Mouse (Mus musculus) cerebellum, adult 2 months (tissue): Measurements from ENCODE around the gene Nxnl1. TPM values are rescaled to one million over a fixed set of nuclear protein-coding genes. Genes with fewer than 3 reads are reported as not detected.
A peak's percentile ranks its signal among the peaks of the same experiment; 100 is the strongest.

Experiments used
- DNase-seq, 2 experiments: peaks; one replicate each; pipeline ENCODE4 v3.0.0; 2021
- H3K27ac ChIP-seq: fragments of 200-500 bp; 2 replicates; pipeline ENCODE4 v1.5.1; 2012; ENCODE audit warnings: low read length, control low read depth, inconsistent platforms; ENCODE audit not compliant: insufficient read depth
- H3K27me3 ChIP-seq: fragments of 200-500 bp; 2 replicates; pipeline ENCODE4 v1.6.1; 2012; ENCODE audit warnings: inconsistent platforms, mild to moderate bottlenecking, low read length, moderate library complexity; ENCODE audit not compliant: control insufficient read depth, insufficient read depth
- H3K4me1 ChIP-seq: fragments of 200-500 bp; 2 replicates; pipeline ENCODE4 v1.6.1; 2011; ENCODE audit warnings: low read length; ENCODE audit not compliant: control insufficient read depth, insufficient read depth
- H3K4me3 ChIP-seq: fragments of 200-500 bp; replicated peaks from 2 replicates; pipeline ENCODE3; 2011; ENCODE audit warnings: mild to moderate bottlenecking, low read depth, low read length, control low read depth; ENCODE audit not compliant: insufficient read depth
- CTCF ChIP-seq: fragments of 200-500 bp; IDR thresholded peaks from 2 replicates; pipeline ENCODE4 v1.5.1; 2011; ENCODE audit warnings: low read depth, mild to moderate bottlenecking, control low read depth, low read length, moderate library complexity, borderline replicate concordance; ENCODE audit not compliant: insufficient read depth
- POLR2A ChIP-seq: fragments of 200-500 bp; IDR thresholded peaks from 2 replicates; pipeline ENCODE4 v1.6.1; 2011; ENCODE audit warnings: low read length, control low read depth, borderline replicate concordance; ENCODE audit not compliant: insufficient read depth
- WGBS: fragments of 180-500 bp; shearing (Covaris S2); methylation state at CpG from one replicate; pipeline ENCODE4 v1.1.7; 2018; 5-methylcytosine and 5-hydroxymethylcytosine counted together
- polyA plus RNA-seq: library from polyadenylated mRNA; depleted of rRNA; stranded (reverse); fragments of >200 nt; gene quantifications from 2 replicates; pipeline ENCODE4 v1.2.3, GENCODE M21; 2012; rRNA removed

Nxnl1 gene
- 0.10 and 0.11 TPM in 2 replicates for polyA plus RNA-seq

DNA sequence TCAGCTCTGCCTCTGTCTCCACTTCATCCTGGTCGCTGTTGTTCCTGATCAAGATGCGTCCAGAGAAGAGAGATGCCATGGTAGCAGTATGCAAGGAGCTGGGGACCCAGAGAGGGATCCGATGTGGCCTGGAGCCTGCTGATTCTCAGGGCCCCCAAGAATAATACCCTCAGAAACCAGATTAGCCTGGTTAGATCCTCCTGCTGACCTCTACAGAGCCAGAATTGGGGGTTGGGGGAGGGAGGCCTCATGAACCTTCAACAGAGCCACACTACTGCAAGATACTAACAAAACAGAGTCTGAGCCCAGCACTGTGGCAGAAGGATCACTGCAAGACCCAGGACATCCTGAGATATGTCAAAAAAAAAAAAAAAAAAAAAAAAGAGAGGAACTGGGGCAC is at the start of gene Nxnl1:
TSS of gene Nxnl1 (minus strand) at position 101 of the 400 bp plus-strand sequence.
- Histone ChIP-seq H3K4me3 (no peak within 1 kb of the TSS), H3K27ac (no peak within 1 kb of the TSS), H3K27me3 (no peaks in the 10 kb centered on the region), H3K4me1 (no peaks in the 10 kb centered on the region; the same call in 1 of the 2 replicates)
- TF ChIP-seq POLR2A (no peak), CTCF (no peak)
- WGBS, result 79% methylated on average over 3 of the region's 3 CpGs
- no peak for DNase-seq

DNA sequence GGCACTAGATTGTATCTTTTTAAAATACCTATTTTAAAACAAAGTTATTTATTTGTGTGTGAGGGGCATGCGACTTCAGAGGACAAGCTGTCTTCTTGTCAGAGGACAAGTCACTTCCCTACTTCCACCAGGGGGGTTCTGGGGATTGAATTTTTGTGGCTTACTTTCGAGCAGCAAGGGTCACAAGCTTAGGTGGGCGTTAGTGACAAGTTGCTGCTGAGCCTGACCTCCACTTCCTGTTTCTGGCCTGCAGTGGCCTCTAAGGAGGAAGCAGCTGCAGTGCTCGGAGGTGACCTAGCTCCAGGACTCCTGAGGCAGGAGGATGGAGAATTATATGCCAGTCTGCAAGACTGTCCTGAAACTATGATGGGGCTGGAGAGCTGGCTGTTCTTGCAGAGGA is 47.0 kb upstream of the Nxnl1 start:
- Histone ChIP-seq H3K27me3 (no peaks in the 10 kb centered on the region), H3K27ac (no peak overlapping the region), H3K4me1 (peaks cover 8% of the 10 kb centered on the region), H3K4me3 (no peak overlapping the region)
- DNase-seq, result no peak
- WGBS, result 69% methylated on average over 4 of the region's 4 CpGs
- TF ChIP-seq POLR2A, result no peak
- TF ChIP-seq CTCF, result no peak

DNA sequence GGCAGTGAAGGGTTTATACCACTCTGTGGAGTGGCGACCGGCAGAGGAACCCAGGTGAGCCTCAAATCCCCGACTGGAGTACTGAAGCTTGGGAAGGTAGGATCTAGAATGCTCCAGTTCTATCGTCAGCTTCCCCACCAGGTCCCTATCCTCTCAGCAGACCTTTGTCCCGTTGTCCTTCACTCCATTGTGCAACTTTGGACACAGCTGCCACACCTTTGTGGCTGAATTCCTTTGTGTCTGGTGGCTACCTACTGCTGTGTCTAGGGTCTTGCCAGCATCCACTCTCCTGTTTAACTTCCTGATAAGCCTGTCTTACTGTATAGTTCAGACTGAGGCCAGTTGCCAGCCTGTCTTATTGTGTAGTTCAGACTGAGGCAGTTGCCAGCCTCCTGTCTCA is 45.7 kb upstream of the Nxnl1 start:
- Histone ChIP-seq H3K27ac (no peak overlapping the region), H3K4me3 (peak overlapping the region; percentile 84), H3K27me3 (no peaks in the 10 kb centered on the region), H3K4me1 (peaks cover 8% of the 10 kb centered on the region)
- 15% methylated on average over 5 of the region's 5 CpGs for WGBS
- no peak for DNase-seq
- no peak for TF ChIP-seq POLR2A
- TF ChIP-seq CTCF, result no peak

DNA sequence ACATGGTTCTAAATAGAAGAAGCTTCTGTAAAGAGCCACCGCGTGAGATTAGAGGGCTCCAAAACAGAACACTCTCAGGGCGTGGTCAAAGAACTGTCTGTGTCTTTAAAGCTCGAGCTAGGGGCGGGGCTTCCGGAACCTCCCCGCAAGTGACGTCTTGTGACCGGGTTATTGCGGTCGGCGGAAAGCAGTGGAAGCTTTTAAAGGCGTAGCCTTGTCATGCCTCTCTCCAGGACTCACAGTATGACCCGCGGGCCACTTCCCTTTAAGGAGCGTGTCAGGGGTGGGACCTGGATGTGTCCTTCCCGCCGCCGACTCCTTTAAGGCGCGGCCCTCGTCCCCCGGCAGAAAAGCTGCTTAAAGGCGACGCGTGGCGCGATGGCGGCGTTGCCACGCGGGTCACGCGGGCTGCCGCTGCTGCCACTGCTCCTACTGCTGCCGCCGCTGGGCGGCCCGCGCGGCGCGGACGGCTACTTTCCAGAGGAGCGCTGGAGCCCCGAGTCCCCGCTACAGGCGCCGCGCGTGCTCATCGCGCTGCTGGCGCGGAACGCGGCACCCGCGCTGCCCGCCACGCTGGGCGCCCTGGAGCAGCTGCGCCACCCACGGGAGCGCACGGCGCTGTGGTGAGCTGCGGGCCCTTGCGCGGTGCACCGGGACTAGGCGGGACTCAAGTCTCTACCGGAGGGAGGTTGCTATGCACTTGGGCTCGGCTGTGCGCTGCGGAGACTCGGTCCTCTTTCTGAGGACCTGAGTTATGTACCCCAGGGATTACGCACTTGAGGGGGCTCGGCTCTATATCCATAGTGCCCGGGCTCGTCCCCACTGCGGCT is 44.6 kb upstream of the Nxnl1 start, which contains the start of gene Colgalt1:
TSS of gene Colgalt1 (plus strand) at position 177 of the 830 bp plus-strand sequence.
- under 1% methylated on average over 81 of the region's 82 CpGs for WGBS

DNA sequence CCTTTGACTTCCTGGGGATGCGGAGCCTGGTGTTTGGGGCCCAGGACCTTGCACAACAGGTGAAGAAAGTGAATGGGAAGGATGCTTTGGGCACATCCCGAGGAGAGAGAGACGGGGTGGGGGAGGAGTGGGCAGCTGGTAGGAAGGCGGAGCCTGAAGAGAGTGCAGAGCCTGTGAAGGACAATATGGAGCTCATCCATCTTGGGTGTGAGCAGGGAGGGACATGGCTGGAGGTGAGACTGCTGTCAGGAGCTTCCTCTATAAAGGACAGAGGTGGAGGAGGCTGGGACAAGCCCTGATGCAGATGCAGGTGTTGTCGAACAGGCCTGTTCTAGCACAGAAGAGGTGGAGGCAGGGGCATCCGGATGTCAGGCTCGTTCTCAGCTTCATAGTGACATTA is 37.6 kb upstream of the Nxnl1 start:
- Histone ChIP-seq H3K27ac (no peak overlapping the region), H3K4me3 (no peak overlapping the region), H3K27me3 (no peaks in the 10 kb centered on the region), H3K4me1 (no peaks in the 10 kb centered on the region)
- no peak for TF ChIP-seq CTCF
- no peak for TF ChIP-seq POLR2A
- WGBS, result 65% methylated on average over 7 of the region's 7 CpGs
- no peak for DNase-seq

More for the DNA sequence above, 44.6 kb upstream of the Nxnl1 start, which contains the start of gene Colgalt1:
- Histone ChIP-seq H3K27ac (peak within 1 kb of the TSS; percentile 56; the same call in 1 of the 2 replicates), H3K4me3 (peak within 1 kb of the TSS; percentile 84), H3K4me1 (peaks cover 8% of the 10 kb centered on the region), H3K27me3 (no peaks in the 10 kb centered on the region)
- TF ChIP-seq POLR2A, result peak; percentile 48; the same call in 1 of the 2 replicates
- TF ChIP-seq CTCF, result no peak
- peak; percentile 98 to 99 for DNase-seq

DNA sequence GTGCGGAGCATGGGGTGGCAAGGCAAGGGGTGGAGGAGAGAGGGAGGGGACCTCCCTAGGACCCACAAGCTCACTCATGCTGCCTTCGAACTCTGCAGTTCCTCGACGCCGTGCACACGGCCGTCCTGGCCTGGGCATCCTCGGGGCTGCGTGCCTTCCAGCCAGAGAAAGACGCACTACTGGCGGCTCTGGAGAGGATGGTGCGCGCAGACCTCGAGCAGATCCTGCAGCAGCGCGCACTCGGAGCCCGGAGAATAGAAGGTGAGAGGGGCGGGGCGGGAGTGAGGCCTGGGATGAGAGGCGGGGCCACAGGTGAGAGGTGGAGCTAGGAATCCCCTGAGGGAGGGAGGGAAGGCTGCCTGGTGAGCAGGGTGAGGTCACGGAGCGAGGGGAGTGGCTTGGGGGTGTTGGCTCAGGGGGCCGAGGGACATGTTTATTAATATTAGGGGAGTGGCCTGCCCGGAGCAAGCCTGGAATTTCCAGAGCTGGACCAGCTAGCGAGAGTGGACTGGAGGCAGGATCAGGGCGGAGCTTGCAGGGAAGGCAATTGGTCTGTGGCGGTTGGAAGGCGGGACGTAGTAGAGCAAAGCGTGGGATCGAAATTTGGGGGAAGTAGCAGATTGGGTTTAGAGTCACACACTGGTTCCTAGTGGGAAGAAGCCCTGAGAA is 36.4 kb upstream of the Nxnl1 start:
- H3K27ac ChIP-seq, result no peak overlapping the region
- no peak for DNase-seq
- WGBS, result 8% methylated on average over 32 of the region's 32 CpGs
- H3K27me3 ChIP-seq, result no peaks in the 10 kb centered on the region
- H3K4me3 ChIP-seq, result no peak overlapping the region
- H3K4me1 ChIP-seq, result no peaks in the 10 kb centered on the region
- TF ChIP-seq POLR2A, result no peak

DNA sequence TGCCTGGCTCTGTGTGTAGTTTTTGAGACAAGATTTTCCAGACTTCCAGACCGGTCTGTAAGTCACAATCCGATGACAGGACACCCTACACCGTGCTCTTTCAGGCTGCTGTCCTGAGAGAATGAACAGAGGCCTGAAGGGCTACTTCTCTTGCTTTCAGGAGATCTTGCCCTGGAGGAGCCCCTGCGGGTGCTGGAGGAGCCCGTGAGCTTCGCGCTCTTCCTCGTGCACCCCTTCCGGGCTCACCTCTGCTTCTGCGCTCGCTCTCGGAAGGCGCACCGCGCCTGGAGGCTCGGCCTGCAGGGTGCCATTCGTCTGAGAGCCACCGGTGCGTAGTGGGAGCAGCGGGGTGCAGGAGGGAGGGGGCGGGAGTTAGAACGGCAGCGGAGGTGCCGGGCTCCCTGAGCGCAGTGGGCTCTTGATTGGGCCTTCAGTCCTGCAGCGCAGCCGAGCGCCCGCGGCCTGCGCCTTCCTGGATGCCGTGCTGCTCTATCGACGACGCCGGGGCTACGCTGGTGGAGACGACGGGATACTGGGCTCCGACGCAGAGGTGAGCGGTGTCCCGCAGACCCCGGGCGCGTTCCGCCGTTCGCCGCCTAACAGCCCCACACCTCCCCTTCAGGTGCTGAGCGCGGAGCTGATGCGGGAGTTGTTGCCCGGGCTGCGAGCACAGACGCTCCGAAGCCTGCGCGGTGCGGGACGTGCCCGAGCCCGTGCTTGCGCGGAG is 35.7 kb upstream of the Nxnl1 start:
- WGBS, result 6% methylated on average over 65 of the region's 65 CpGs
- Histone ChIP-seq H3K4me3 (no peak overlapping the region), H3K27ac (no peak overlapping the region), H3K4me1 (peaks cover 3% of the 10 kb centered on the region; the same call in 1 of the 2 replicates), H3K27me3 (no peaks in the 10 kb centered on the region)
- TF ChIP-seq POLR2A, result no peak
- no peak for TF ChIP-seq CTCF
- no peak for DNase-seq
